Mouse (Mus musculus): ENCODE measurements around the gene Zc2hc1c. TPM values are rescaled to one million over a fixed set of nuclear protein-coding genes. Genes with fewer than 3 reads are reported as not detected.

Zc2hc1c gene
- not detected for total RNA-seq (2023)

DNA sequence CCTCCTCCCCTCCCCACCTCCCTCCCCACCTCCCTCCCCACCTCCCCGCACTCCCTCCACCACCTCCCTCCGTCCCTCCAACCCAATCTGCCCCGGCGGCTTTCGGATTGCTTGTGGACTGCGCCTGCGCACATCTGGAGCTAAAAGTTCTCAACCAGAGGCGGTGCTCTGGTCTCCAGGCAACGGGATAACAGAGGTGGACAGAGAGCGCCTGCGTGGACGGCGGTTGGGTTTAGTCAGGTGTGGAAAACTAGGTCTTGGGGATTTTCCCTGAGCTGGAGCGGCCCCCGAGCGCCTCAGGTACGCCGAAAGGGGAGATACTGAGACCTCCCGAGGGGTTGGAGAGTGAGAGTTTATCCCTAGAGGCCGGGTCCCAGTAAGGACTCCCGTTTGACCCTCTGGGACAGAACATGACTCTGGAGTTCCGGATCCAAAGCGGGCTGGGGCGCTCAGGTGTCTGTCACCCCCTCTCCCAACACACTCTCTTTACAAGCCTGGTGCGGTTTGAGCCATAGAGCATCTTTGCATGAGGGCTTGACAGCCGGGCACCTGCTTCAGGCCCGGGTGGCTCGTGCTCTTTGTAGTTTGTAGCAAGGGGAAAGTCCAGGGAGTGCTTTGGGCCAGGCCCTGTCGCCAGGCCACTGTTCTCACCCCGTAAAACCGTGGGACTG, at the start of gene Zc2hc1c:
Gene Zc2hc1c, plus strand, starts transcription at position 106 of the 671 bp plus-strand sequence.

DNA sequence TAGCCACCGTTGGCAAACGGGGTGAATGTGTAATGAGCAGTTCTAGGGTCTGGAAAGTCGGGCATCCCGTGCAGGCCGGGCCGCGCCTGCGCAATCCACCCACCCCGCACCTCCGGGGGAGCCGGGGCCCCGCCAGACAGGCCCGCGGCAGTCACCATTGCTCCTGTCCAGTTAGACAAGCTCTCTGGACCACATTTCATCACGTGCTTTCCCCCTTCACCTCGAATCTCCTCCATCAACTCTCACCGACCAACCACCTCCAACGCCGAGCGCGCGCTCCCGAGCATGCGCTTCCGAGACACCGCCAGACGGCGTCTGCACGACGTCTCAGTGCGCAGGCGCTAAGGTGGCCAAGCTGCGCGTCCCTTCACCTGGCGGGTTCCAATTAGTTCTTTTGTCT, 18.1 kb upstream of the Zc2hc1c start, which contains the start of gene Mlh3:
Gene Mlh3, minus strand, starts transcription at position 281 of the 400 bp plus-strand sequence.

DNA sequence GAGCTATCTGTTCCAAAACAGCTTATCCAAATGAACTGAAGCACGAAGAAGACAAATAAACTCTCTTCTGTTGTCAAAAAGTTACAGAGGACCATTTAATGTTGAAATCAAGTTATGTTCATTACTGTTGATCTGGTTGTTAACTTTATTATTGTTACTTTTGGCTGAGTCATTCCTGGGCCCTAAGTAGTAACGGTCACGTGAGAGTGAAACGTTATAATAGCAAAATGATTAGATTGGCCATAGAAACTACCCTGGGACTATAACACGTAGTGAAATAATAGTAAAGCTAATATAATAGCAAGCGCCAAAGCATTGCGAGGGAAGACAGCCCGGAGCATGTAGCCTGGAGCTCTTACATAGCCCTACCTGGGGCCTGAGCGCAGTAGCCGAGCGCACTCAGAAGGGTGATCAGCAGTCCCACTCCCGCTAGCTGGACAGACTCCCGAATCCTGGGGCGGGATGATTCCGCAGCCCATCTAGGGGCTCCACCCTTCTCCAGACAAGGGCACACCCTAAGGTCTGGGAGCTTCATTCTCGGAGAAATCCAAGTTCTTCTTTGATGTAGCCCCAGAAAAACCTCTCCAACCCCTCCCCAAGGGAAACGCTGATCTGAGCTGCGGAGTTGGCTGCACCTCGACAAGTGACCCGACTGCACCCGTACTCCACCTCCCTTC, 444 bp upstream of the Zc2hc1c start, which contains the start of gene Acyp1:
Gene Acyp1, minus strand, starts transcription at position 630 of the 677 bp plus-strand sequence.

DNA sequence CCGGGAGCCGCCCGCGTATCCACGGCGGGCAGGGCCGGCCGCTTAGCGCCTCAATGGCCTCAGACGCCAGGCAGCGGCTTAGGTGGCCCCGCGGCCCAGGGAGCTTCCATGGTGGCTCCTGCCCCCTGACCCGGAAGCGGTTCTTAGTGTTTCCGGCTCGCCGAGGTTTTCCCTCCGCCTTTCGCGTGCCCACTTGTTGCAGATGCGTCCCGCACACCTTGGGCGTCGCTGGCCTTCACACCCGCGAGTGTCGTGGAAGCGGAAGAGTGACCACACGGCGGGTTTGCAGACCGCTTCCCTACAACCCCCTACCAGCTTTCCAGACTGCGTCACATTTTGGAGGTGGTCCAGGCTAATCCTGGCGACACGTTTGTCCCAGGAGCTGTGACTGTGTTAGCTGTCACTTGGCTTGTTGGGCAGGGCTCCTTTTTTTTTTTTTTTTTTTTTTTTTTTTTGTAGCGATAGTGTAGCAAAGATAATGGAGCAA, 50.9 kb downstream of the Zc2hc1c start, which contains the start of gene Nek9:
Gene Nek9, minus strand, starts transcription at position 120 of the 487 bp plus-strand sequence.

Other genes with a start within 250 kb of the Zc2hc1c start
- gene Prox2, start 177.8 kb upstream of the Zc2hc1c start, total RNA-seq (2023), result 1.8 TPM
- gene Dlst, start 177.8 kb upstream of the Zc2hc1c start, total RNA-seq (2023), result 199 TPM
- 4.7 TPM for gene Rps6kl1, start 137.3 kb upstream of the Zc2hc1c start, total RNA-seq (2023)
- not detected for gene Pgf, start 110.8 kb upstream of the Zc2hc1c start, total RNA-seq (2023)
- gene Eif2b2, start 69.1 kb upstream of the Zc2hc1c start, total RNA-seq (2023), result 110 TPM
- gene Mlh3, start 18.0 kb upstream of the Zc2hc1c start, total RNA-seq (2023), result 15.8 TPM
- gene Acyp1, start 153 bp upstream of the Zc2hc1c start, total RNA-seq (2023), result 15.2 TPM
- 52.2 TPM for gene Nek9, start 50.8 kb downstream of the Zc2hc1c start, total RNA-seq (2023)
- gene Tmed10, start 86.3 kb downstream of the Zc2hc1c start, total RNA-seq (2023), result 159 TPM
- 445 TPM for gene Fos, start 185.3 kb downstream of the Zc2hc1c start, total RNA-seq (2023)

Data from CD4-positive naive resting alpha-beta T cell, adult 76 days (primary cell).